Mouse (Mus musculus) lung, postnatal 36 days (tissue): Measurements from ENCODE around the gene Plekha6.

ENCODE experiments used
- DNase-seq: peaks from one replicate; pipeline ENCODE4 v3.0.0; 2022; ENCODE audit warnings: mixed read lengths

The Plekha6 gene

DNA sequence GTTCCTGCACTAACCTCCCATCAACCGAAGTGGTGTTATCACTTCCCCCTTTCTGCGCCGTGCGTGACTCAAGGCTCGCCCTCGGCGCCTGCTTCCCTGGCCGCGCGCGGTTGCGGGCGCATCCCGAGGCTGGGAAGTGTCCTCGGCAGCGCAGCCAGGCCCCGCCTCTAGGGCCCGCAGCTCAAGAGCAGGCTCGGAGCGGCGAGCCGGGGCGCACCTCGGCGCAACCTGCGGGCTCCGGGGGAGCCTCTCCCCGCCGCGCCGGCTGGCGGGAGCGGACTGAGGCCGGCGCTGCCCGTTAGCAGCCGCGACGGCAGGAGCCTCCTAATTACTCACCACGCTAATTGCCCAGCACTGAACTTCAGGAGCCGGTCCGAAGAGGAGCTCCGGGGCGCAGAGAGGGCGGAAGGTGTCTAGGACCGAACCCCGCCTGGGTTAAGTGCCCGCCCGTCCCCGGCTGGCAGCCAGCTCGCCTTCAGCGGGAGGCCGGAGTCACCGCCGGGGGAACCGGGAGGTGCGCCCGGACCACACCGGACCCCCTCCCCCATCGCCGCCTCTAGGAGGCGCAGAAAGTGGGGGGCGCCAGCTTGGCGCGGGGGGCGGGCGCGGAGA, at the start of gene Plekha6:
Plekha6 (plus strand) TSS at position 391 of the 612 bp plus-strand sequence.
- peak; percentile 38 for DNase-seq

DNA sequence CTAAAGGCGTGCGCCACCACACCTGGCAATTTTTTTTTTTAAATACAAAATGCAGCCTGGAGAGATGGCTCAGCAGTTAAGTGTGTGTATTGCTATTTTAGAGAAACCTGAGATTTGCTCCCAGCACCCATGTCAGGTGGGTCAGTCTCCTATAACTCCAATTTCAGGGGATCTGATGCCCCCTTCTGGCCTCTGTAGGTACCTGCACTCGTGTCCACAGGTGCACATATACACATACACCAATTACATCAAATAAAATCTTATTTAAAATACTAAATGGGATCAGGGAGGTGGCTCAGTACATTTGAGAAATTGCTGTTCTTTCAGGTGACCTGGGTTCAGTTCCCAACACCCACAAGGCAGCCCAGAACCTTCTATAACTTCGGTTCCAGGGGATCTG, 47.9 kb upstream of the Plekha6 start:
- DNase-seq, result no peak

DNA sequence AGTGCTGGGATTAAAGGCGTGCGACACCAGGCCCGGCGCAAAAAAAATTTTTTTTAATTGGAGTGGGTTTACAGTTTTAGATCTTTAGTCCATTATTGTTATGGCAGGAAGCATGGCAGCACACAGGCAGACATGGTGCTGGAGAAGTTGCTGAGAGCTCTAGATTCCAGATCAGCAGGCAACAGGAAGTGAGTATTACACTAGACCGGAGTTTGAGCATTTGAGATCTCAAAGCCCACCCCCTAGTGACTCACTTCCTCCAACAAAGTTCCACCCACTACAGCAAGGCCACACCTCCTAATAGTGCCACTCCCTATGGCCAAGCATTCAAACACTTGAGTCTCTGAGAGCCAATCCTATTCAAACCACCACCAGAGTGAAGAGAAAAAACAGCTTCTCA, 45.9 kb upstream of the Plekha6 start:
- DNase-seq, result peak; percentile 82

DNA sequence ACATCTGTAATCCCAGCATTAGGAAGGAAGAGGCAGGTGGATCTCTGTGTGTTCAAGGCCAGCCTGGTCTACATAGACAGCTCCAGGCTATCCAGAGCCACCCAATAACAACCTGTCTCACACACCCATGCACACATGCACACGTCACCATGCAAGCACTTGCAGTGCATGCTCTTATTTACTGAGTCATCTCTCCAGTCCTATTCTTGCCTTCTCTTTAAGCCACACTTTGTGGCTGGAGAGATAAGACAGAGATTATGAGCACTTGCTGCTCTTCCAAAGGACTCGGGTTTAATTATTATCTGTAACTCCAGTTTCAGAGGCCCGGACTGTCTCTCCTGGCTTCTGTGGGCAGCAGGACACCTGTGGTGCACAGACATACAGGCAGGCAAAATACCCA, 45.2 kb upstream of the Plekha6 start:
- no peak for DNase-seq

DNA sequence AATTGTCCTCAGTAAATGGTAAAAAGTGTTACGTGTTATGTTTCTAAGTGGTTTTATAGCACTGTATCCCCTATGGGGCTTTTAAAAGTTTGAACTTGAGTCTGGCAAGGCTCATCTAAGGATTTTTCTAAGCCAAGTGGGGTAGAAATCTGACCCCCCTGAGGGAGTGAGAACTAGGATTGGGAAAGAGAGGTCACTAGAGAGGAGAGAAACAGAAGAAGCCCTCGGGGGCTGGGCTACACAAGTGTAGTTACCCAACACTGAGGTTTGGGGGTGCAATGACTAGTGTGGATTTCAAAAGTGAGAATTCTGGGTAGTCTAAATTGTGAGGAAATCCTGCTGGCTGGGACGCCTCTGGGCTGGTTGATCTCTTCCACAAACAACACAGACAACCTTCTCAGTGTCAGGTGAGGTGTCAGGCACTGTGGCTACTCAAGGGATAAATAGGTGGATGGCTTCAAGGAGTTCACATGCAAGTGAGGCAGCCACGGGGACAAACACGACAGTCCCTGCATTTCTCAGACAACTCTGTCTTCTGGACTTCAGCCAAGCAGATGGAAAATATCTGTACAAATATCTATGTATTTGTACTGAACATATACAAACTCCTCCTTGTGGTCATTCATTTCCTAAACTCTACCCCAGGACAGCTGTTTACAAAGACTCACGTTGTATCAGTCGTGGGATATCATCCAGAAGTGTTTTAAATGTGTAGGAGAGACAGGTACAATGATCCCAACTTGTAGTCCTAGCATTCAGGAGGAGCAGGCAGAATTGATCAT, 43.9 kb upstream of the Plekha6 start:
- DNase-seq, result peak; percentile 76

DNA sequence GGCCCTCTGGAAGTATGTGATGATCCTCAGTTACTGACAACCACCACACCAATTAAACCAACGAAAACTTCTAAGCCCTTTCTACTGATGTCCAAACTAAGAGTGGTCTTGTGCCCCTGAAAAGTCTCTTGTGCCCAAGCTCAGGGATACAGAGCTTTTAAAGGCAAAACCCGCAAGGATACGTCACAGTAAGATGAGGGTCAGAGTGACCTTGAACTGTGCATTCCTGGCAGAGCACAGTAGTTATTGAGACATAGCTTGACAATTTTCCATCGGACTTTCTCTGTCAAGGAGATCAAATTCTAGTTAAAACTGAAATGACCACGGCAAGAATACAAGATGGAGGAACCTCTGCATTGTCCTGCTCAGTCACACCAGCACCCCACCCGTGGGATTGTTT, 42.8 kb upstream of the Plekha6 start:
- DNase-seq, result no peak

DNA sequence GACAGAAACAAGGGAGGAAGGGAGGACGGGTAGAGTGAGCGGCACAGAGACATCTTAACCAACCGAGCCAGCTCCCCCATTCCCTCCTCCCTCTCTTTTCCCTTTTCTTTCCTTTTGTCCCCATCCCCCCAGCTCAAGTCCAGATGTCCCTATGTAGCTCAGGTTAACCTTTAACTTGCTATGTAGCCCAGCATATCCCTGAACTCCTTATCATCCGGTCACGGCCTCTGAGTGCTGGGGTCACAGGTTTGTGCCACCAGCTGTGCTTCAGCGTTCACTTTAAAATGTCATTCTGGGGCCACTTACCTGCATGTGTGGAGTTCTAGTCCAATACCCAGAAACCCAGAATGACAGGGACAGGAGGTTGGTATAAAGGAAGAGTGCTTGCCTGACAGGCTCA, 39.9 kb upstream of the Plekha6 start:
- DNase-seq, result no peak

DNA sequence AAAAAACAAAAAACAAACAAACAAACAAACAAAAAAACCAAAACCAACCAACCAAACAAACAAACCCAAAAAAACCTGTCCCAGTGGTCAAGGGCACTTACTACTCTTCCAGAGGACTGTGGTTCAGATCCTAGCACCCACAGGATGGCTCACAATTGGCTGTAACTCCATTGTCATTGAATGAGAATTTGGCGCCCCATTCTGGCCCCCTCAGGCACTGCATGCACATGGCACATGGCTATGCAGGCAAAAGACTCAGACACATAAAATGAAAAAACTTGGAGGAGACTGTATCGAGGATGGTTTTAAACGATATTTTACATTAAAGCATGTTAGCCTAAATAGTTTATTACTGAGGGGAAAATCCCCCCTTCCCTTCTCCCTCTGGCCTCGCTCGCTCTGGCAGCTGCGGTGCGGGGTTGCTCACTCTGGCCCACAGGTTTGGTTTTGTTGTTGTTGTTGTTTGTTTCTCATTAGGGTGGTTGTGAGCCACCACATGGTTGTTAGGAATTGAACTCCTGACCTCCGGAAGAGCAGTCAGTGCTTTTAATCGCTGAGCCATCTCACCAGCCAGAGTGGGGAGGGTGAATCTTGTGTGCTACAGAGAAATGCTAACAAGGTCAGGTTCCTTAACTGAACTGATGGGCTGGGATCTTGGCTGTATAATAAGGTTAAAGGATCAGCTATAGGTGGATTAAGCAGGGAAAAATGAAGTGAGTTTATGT, 38.2 kb upstream of the Plekha6 start:
- no peak for DNase-seq

DNA sequence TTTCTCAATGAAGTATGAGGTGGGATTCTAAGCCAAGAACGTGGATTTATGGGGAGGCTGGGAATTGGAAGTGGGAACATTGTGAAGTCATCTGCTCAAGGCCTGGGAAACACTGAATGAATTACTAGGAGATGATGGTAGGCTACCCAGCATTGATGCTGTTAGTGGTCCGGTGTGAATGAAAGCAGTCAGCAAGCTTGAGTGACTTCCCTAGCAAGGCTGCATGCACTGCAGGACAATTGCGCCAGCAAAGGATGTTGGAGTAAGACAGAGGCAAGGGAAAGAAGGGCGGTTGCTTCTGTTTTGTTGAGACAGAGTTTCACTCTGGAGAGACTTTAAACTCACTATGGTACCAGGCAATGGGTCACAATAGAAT, 37.7 kb upstream of the Plekha6 start:
- DNase-seq, result no peak

DNA sequence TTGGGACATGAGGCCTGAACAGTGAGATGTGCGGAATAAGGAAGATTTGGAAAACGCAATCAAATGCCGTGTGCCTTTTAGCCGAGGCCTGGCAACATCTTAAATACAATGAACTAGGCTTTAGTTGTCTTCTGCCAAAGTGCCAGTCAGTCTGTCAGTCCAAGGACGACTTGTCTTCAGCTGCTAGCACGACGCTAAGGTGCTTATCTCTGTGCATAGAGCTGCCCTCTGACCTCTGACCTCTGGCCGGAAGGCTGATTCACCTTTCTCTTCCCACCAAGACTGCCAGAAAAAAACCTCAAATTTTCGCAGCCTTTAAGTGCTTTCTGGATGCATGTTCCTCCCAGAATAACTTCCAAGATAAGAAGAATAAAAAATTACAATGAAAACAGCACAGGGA, 36.7 kb upstream of the Plekha6 start:
- no peak for DNase-seq

DNA sequence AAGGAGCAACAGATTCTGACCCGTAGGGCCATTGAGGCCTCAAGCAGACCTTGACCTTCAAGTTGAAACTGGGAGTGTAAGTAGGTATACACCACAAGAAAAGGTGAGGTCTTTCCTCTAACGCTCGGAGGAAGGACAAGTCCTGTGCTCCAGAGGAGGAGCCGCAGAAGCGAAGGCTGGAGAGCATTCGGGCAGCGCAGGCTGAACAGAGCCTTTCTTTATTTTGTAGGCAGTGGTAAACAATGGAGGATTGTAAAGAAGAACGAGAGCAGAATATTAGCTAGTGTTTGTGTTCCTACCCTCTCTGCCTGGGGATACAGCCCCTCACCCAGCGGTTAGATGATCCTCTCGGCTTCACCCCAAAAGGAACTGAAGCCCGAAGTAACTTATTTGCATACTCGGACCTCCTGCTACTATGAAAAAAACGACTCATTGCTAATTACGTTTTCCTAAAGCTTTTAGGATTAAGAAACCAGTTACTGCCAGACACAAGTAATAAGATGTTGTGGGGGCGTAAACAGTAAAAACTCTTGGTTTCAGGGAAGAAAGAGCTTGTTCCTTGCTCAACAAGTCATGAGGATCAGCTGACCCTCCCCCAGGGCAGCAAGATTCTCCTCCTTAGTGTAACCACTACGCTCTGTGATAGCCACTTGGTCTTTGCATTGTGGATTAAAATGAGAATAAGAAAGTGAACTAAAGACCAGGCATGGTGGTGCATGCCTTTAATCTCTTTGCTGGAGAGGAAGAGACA, 34.4 kb upstream of the Plekha6 start:
- peak; percentile 62 for DNase-seq

DNA sequence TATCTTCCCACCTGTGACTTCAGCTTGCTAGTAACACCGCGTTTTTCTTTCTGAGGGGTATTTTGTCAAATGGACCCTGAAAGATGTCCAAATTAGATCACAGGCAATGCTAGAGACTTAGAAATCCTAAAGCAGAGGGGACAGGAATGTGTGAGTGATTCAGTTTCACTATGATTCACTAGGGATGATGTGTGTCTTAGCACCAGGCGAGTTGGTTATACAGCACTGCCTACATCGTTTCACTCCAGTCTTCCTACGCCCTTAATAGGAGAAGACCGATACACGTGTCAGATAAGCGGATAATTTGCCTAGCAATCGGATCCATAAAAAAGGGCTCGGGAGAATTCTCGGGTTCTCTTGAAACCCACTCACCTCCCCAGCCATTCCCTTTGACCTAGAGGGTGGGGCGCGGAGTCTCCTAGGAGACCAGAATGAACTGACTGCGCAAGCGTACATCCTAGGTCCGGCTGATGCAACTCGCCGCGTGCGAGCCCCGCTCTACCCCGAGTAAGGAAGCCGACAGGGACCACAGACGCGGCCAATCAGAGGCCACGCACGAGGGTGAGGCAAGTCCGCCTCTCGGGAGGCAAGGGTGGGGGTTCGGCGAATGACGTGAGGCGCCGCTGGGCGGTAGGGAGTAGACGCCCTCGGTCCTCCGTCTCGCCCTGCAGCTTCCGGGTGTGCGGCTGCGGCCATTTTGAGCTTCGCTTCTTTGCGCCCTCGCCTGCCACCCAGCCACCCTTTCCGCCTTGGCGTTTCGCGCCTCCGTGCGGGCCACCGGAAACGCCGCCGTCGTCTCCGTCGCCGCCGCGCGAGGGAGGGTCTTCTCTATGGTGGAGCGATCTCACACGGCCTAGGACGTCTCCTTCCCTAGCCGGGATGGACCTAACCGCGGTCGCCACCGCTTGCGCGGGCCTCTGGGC, 33.1 kb upstream of the Plekha6 start, which contains the start of gene Ppp1r15b:
Ppp1r15b (plus strand) TSS at position 506 of the 923 bp plus-strand sequence.
- DNase-seq, result peak; percentile 99

DNA sequence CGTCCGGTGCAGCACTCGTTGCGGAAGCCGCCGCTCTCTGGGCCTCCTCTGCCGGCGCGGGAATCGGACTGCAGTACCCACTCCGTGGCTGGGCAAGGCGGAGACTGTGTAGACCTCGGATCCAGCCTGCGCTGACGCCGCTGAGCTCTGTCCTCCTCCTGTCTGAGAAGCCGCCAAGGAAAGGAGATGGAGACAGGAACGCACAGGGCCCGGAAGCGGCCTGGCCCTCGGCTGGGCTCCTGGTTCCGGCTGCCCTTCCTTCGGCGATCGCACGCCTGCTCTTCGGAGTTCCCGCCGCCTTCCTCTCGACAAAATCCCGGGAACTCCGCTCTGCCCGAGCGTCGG, 32.5 kb upstream of the Plekha6 start:
- DNase-seq, result no peak

DNA sequence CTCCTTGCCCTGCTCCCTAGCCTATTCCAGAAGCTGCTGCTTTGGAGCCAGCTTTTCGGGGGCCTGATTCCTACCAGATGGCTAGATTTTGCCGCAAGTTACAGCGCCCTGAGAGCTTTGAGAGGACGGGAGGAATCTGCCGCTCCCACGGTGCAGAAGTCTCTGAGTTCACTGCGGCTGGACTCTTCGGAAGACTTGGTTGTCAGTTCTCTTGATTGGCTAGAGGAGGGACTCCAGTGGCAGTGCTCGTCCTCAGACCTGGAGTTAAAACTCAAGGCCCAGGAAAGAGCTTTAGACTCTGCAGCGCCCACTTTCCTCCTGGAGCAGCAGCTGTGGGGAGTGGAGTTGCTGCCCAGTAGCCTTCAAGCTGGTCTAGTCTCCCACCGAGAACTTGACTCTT, 32.1 kb upstream of the Plekha6 start:
- DNase-seq, result peak; percentile 24

DNA sequence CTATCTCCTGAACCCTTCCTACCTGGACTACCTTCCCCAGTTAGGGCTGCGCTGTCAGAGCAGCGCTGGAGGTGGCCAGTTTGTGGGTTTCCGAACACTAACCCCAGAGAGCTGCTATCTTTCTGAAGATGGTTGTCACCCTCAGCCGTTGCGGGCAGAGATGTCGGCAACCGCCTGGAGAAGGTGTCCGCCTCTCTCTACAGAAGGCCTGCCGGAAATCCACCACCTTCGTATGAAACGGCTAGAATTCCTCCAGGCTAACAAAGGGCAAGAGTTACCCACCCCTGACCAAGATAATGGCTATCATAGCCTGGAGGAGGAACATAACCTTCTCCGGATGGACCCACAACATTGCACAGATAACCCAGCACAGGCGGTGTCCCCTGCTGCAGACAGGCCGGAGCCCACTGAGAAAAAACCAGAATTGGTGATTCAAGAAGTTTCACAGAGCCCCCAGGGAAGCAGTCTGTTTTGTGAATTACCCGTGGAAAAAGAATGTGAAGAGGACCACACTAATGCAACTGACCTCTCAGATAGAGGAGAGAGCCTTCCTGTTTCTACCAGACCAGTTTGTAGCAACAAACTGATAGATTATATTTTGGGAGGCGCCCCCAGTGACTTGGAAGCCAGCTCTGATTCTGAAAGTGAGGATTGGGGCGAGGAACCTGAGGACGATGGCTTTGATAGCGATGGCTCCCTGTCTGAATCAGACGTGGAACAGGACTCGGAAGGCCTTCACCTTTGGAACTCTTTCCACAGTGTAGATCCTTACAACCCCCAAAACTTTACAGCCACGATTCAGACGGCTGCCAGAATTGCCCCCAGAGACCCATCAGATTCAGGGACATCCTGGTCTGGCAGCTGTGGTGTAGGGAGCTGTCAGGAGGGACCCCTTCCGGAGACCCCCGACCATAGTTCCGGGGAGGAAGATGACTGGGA, 31.4 kb upstream of the Plekha6 start:
- DNase-seq, result no peak

DNA sequence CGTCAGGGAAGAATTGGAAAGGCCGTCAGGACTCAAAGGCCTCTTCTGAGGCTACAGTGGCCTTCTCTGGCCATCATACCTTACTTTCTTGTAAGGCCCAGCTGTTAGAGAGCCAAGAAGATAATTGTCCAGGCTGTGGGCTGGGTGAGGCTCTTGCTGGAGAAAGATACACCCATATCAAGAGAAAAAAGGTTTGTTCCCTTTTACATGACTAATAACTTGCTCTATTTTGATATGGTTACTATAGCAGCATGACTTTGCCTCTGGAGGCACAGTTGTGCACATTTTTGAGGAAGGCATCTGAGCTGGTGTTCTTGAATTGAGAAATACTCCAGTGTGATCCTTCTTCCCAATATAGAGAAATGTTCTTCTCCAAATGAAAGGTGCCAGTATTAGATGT, 30.6 kb upstream of the Plekha6 start:
- peak; percentile 43 for DNase-seq

DNA sequence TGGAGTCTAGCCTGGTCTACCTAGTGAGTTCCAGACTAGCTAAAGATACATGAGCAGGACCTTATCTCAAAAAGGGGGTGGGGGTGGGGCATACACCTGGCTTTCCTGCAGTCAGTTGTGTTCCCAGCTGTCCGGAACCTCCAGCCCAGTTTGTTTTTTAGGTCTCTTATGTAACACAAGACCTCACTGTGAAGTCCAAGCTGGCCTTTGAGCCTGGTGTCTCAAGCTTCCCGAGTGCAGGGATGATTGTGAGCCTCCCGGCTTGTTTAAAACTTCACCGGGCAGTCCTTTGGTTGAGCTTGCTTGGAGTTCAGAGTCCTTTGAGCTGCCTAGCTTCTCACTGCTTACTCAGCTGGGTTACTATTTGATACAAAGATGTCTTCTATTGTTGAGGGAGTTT, 29.9 kb upstream of the Plekha6 start:
- no peak for DNase-seq

DNA sequence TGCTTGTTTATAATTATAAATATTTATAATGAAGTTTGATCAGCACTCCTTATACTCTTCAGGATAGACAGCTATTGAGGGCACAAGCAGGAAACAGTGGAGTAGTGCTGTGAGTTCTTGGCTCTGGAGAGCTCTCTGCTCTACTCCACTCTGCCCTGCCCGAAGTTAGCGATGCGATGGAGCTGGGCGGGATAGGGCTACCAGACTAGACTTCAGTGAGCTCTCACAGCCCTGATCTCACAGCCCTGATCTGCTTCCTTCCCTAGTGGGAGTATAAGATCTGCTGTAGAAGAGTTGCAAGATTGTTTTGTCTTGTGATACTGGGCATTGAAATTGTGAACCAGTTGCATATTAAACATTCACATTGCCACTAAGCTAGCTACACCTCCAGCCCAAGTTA, 29.1 kb upstream of the Plekha6 start:
- peak; percentile 34 for DNase-seq

DNA sequence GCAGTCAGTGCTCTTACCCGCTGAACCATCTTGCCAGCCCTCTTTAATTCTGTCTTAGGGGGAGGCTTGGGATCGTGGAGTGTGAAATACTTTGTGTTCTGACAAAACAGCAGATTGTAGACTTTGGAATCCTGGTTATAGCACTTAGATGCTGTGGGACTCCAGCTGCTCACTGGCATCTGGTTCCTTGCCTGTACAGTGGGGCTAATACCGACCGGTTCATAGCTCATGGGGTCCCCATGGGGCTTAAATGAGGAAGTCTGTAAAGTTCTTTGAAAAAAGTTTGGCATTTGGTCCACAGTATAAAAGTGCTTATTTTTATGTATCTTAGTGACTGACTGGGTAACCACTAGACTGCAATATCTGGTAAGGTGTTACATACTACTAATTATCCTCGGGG, 28.2 kb upstream of the Plekha6 start:
- DNase-seq, result no peak

DNA sequence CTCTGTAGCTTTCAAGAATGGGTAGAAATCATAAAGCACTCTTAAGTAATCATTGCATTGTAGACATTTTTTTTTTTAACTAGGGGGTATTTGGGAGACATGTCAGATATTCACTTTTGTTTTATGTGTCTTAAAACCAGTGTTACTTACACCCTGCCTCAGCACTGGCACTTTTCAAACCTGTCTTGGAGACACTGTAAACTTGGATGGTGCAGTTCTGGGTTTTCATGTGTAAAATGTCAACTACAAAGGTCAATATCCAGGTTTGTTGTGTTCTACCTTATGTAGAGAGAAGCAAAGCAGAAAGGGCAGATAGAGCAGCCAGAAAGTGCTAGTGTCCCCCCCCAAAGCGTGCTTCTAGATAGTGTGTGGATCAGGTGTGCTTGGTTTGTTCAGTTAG, 25.6 kb upstream of the Plekha6 start:
- no peak for DNase-seq
